Mouse (Mus musculus): Measurements from ENCODE around the gene Capg. TPM values are rescaled to one million over a fixed set of nuclear protein-coding genes. Genes with fewer than 3 reads are reported as not detected.

The Capg gene
- polyA plus RNA-seq, 1 experiment from 2014 or later: 6.3 TPM

DNA sequence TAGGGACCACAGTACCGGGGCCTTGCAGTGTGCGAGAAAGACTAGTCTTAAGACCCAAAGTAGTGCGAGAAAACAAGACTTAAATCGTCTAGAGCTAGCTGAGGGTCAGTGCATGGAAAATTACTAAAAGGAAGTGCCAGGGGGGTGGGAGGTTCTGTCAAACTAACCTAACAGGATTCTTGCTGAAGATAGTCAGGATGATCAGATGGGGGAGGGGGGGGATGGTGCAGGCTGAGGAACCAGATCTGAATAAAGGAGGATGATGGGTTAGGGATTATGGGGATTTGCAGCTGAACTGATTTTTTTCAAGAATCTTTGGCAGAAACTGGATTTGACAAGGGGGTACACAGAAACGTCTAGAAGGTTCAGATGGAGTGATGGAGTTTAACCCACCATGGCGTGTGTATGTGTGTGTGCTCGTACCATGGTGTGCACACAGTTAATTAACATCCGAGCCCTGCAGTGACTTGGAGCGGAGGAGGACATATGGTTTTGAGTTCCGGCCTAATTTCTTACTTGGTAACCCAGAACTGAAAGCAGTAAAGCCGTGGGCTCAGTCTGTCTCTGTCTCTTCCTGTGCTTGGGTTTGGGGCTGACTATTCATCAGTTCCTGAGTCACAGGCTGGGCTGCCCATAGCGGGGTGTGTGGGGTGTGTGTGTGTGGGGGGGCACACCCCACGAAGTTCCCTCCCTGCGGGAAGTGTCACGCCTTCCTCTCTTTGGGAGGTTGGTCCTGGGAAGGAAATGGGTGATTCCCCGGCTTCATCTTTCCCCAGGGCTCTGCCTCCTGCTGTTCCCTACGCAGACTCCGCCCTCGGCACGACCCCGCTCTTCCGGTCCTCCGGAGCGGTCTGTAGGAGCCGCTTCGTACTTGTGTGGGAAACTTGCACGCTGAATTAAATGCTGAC lies 8.2 kb downstream of the Capg start:
- 19% methylated on average over 27 of the region's 27 CpGs for WGBS
- H3K4me1 ChIP-seq (ENCODE audit: control insufficient read depth, insufficient read depth, low read length): peaks cover 5% of the 10 kb centered on the region
- H3K4me3 ChIP-seq (ENCODE audit: low read depth, low read length): peak overlapping the region; percentile 33
- no peaks in the 10 kb centered on the region for H3K36me3 ChIP-seq (ENCODE audit: control insufficient read depth, insufficient read depth, low read length)
- no peaks in the 10 kb centered on the region for H3K27me3 ChIP-seq (replicated peaks; ENCODE audit: control insufficient read depth, insufficient read depth, low read length)
- H3K4me2 ChIP-seq (ENCODE audit: low read length): peak overlapping the region; percentile 61
- no peaks in the 10 kb centered on the region for H3K9me3 ChIP-seq (replicated peaks; ENCODE audit: control insufficient read depth, low read length)
- H3K9ac ChIP-seq (ENCODE audit: low read length): peak overlapping the region; percentile 65
- peak overlapping the region; percentile 65; the same call in 1 of the 2 replicates for H3K27ac ChIP-seq (ENCODE audit: low read depth, low read length)
- DNase-seq (ENCODE audit: low spot score) (peak; percentile 78), ATAC-seq (peak; percentile 92)

DNA sequence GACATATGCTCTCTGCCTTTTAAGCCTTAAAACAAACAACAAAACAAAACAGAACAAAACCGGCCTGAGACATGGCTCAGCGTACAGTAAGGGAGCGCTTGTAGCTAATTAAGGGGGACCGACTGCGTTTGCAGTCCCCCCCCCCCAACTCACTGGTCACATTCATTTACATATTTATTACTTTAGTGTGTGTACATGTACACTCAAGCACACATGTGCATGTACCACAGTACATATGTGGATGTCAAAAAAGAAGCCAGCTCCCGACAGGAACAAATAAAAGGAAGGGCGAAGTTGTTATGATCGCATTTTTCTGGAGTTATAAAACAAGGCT lies 8.9 kb downstream of the Capg start:
- Histone ChIP-seq H3K27ac (ENCODE audit: low read depth, low read length) (no peak overlapping the region), H3K4me1 (ENCODE audit: control insufficient read depth, insufficient read depth, low read length) (peaks cover 5% of the 10 kb centered on the region), H3K36me3 (ENCODE audit: control insufficient read depth, insufficient read depth, low read length) (no peaks in the 10 kb centered on the region), H3K4me3 (ENCODE audit: low read depth, low read length) (peak overlapping the region; percentile 33), H3K4me2 (ENCODE audit: low read length) (peak overlapping the region; percentile 61), H3K27me3 (replicated peaks; ENCODE audit: control insufficient read depth, insufficient read depth, low read length) (no peaks in the 10 kb centered on the region), H3K9me3 (replicated peaks; ENCODE audit: control insufficient read depth, low read length) (no peaks in the 10 kb centered on the region), H3K9ac (ENCODE audit: low read length) (peak overlapping the region; percentile 65)
- DNase-seq (ENCODE audit: low spot score): no peak
- peak; percentile 69 for ATAC-seq
- 18% methylated on average over 8 of the region's 8 CpGs for WGBS

GRCm38 (mm10) chr6:72560801-72561200 lies 16.6 kb downstream of the Capg start:
- WGBS: 68% methylated on average over 8 of the region's 8 CpGs
- no peak for DNase-seq (ENCODE audit: low spot score)

DNA sequence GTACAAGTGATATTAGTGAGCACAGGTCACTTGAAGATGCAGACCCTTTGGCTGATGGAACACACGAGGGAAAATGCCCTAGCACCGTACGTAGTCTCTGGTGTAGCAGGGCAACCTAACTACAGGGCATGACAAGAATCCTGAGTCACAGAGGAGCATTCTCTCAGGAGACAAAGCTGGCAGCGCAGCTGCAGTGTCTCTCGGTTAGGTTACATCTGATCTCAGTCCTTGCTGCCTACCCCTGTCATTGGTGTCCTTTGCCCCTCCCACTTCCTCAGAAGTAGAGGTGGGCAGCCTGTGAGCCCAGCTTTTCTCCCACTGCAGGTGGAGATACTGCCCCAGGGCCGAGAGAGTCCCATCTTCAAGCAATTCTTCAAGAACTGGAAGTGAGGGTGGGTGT lies 18.3 kb downstream of the Capg start:
- no peak for DNase-seq (ENCODE audit: low spot score)
- Histone ChIP-seq H3K27me3 (replicated peaks; ENCODE audit: control insufficient read depth, insufficient read depth, low read length) (no peaks in the 10 kb centered on the region), H3K27ac (ENCODE audit: low read depth, low read length) (no peak overlapping the region), H3K4me2 (ENCODE audit: low read length) (no peak overlapping the region), H3K4me3 (ENCODE audit: low read depth, low read length) (no peak overlapping the region), H3K4me1 (ENCODE audit: control insufficient read depth, insufficient read depth, low read length) (no peaks in the 10 kb centered on the region), H3K9me3 (replicated peaks; ENCODE audit: control insufficient read depth, low read length) (no peaks in the 10 kb centered on the region), H3K36me3 (ENCODE audit: control insufficient read depth, insufficient read depth, low read length) (no peaks in the 10 kb centered on the region), H3K9ac (ENCODE audit: low read length) (no peak overlapping the region)
- WGBS: 57% methylated on average over 6 of the region's 6 CpGs
- no peak for ATAC-seq

More at GRCm38 (mm10) chr6:72560801-72561200, 16.6 kb downstream of the Capg start:
- Histone ChIP-seq H3K4me1 (ENCODE audit: control insufficient read depth, insufficient read depth, low read length) (no peaks in the 10 kb centered on the region), H3K9ac (ENCODE audit: low read length) (no peak overlapping the region), H3K4me3 (ENCODE audit: low read depth, low read length) (no peak overlapping the region), H3K36me3 (ENCODE audit: control insufficient read depth, insufficient read depth, low read length) (no peaks in the 10 kb centered on the region), H3K9me3 (replicated peaks; ENCODE audit: control insufficient read depth, low read length) (no peaks in the 10 kb centered on the region), H3K4me2 (ENCODE audit: low read length) (no peak overlapping the region), H3K27ac (ENCODE audit: low read depth, low read length) (no peak overlapping the region), H3K27me3 (replicated peaks; ENCODE audit: control insufficient read depth, insufficient read depth, low read length) (no peaks in the 10 kb centered on the region)
- ATAC-seq: no peak

DNA sequence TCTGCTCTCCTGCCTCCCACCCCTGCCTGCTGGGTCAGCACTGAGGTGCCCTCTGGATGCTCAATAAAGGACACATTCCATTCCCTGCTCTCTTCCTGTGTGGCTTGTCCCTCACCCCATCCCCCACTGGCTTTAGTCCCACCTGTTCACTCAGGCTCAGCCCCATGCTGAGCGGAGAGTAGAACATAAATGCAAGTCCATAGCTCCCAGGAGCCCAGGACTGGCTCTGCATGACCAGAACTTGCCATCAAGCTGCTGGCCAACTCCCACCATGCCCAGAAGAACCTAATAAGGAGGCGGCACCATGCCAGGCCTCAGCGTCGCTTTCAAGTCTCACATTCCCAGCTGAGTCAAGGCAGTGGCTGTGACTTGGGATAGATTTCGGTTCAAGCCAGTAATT lies 18.7 kb downstream of the Capg start:
- ATAC-seq (no peak), DNase-seq (ENCODE audit: low spot score) (no peak)
- no peaks in the 10 kb centered on the region for H3K27me3 ChIP-seq (replicated peaks; ENCODE audit: control insufficient read depth, insufficient read depth, low read length)
- no peaks in the 10 kb centered on the region for H3K4me1 ChIP-seq (ENCODE audit: control insufficient read depth, insufficient read depth, low read length)
- 73% methylated on average over 5 of the region's 5 CpGs for WGBS
- H3K36me3 ChIP-seq (ENCODE audit: control insufficient read depth, insufficient read depth, low read length): peaks cover under 1% of the 10 kb centered on the region; the same call in 1 of the 2 replicates
- no peak overlapping the region for H3K9ac ChIP-seq (ENCODE audit: low read length)
- H3K27ac ChIP-seq (ENCODE audit: low read depth, low read length): no peak overlapping the region
- no peaks in the 10 kb centered on the region for H3K9me3 ChIP-seq (replicated peaks; ENCODE audit: control insufficient read depth, low read length)
- no peak overlapping the region for H3K4me2 ChIP-seq (ENCODE audit: low read length)
- H3K4me3 ChIP-seq (ENCODE audit: low read depth, low read length): no peak overlapping the region

- no peaks in the 10 kb centered on the region for H3K4me1 ChIP-seq (ENCODE audit: control insufficient read depth, insufficient read depth, low read length)
- peaks cover 3% of the 10 kb centered on the region; the same call in 1 of the 2 replicates for H3K36me3 ChIP-seq (ENCODE audit: control insufficient read depth, insufficient read depth, low read length)
- no peak overlapping the region; the same call in 1 of the 2 replicates for H3K9ac ChIP-seq (ENCODE audit: low read length)
- H3K4me3 ChIP-seq (ENCODE audit: low read depth, low read length): no peak overlapping the region
- H3K9me3 ChIP-seq (replicated peaks; ENCODE audit: control insufficient read depth, low read length): no peaks in the 10 kb centered on the region
- H3K4me2 ChIP-seq (ENCODE audit: low read length): no peak overlapping the region
- DNase-seq (ENCODE audit: low spot score): no peak
- no peak overlapping the region for H3K27ac ChIP-seq (ENCODE audit: low read depth, low read length)
- 76% methylated on average over 7 of the region's 7 CpGs for WGBS
- no peaks in the 10 kb centered on the region for H3K27me3 ChIP-seq (replicated peaks; ENCODE audit: control insufficient read depth, insufficient read depth, low read length)
- peak; percentile 4; the same call in 1 of the 2 replicates for ATAC-seq
Observed at GRCm38 (mm10) chr6:72565506-72565905, 21.3 kb downstream of the Capg start.

DNA sequence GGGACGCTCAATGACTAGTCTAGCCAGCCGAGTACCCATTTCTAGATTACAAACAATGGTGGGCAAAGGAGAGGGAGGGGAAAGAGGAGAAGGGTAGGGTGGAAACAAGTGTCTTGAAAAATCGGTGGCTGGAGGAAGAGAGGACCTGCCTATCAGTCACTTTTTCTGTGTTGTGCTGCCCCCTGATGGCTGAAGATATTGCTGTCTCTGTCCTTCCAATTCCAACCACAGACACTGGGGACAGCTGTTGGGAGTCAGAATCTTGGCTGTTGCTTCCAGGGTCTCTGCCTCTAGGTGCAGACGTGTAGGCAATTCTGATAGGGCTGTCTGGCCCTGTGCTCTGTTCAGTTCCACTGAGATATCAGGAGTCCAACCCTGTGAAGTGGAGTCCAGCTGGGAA lies 21.9 kb downstream of the Capg start:
- Histone ChIP-seq H3K4me3 (ENCODE audit: low read depth, low read length) (no peak overlapping the region), H3K27ac (ENCODE audit: low read depth, low read length) (no peak overlapping the region), H3K4me1 (ENCODE audit: control insufficient read depth, insufficient read depth, low read length) (no peaks in the 10 kb centered on the region), H3K4me2 (ENCODE audit: low read length) (no peak overlapping the region), H3K9ac (ENCODE audit: low read length) (peak overlapping the region; percentile 21; the same call in 1 of the 2 replicates), H3K27me3 (replicated peaks; ENCODE audit: control insufficient read depth, insufficient read depth, low read length) (no peaks in the 10 kb centered on the region), H3K9me3 (replicated peaks; ENCODE audit: control insufficient read depth, low read length) (no peaks in the 10 kb centered on the region), H3K36me3 (ENCODE audit: control insufficient read depth, insufficient read depth, low read length) (peaks cover 3% of the 10 kb centered on the region; the same call in 1 of the 2 replicates)
- peak; percentile 94 for ATAC-seq
- 1% methylated on average over 4 of the region's 4 CpGs for WGBS
- DNase-seq (ENCODE audit: low spot score): peak; percentile 88

- H3K4me1 ChIP-seq (ENCODE audit: control insufficient read depth, insufficient read depth, low read length): no peaks in the 10 kb centered on the region
- peaks cover 3% of the 10 kb centered on the region; the same call in 1 of the 2 replicates for H3K36me3 ChIP-seq (ENCODE audit: control insufficient read depth, insufficient read depth, low read length)
- no peaks in the 10 kb centered on the region for H3K9me3 ChIP-seq (replicated peaks; ENCODE audit: control insufficient read depth, low read length)
- no peaks in the 10 kb centered on the region for H3K27me3 ChIP-seq (replicated peaks; ENCODE audit: control insufficient read depth, insufficient read depth, low read length)
- no peak overlapping the region for H3K4me2 ChIP-seq (ENCODE audit: low read length)
- H3K27ac ChIP-seq (ENCODE audit: low read depth, low read length): no peak overlapping the region
- ATAC-seq: no peak
- 89% methylated on average over 5 of the region's 5 CpGs for WGBS
- no peak for DNase-seq (ENCODE audit: low spot score)
- no peak overlapping the region for H3K9ac ChIP-seq (ENCODE audit: low read length)
- no peak overlapping the region for H3K4me3 ChIP-seq (ENCODE audit: low read depth, low read length)
Observed at GRCm38 (mm10) chr6:72567508-72567907, 23.3 kb downstream of the Capg start.

DNA sequence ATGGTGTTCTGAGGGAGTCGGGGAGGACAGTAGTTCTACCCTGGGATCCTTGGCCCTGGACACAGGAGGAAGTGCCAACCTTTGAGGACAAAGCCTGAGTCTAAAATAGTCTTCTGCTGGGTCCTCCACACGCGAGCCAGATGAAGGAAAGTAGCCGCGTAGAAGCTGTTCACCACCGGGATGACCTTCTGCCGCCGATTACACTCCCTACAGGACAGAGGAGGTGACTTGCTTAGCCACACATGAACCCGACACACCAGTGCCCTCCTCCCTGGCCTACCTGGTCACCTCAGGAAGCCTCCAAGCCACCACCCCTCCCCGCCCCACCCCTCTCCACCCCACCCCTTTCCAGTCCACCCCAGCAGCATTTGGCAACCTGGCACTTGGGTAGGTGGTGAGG lies 24.5 kb downstream of the Capg start:
- no peaks in the 10 kb centered on the region for H3K27me3 ChIP-seq (replicated peaks; ENCODE audit: control insufficient read depth, insufficient read depth, low read length)
- DNase-seq (ENCODE audit: low spot score) (no peak), ATAC-seq (no peak)
- H3K9me3 ChIP-seq (replicated peaks; ENCODE audit: control insufficient read depth, low read length): no peaks in the 10 kb centered on the region
- H3K4me3 ChIP-seq (ENCODE audit: low read depth, low read length): no peak overlapping the region
- 92% methylated on average over 10 of the region's 10 CpGs for WGBS
- peaks cover 3% of the 10 kb centered on the region; the same call in 1 of the 2 replicates for H3K36me3 ChIP-seq (ENCODE audit: control insufficient read depth, insufficient read depth, low read length)
- no peak overlapping the region for H3K4me2 ChIP-seq (ENCODE audit: low read length)
- no peaks in the 10 kb centered on the region for H3K4me1 ChIP-seq (ENCODE audit: control insufficient read depth, insufficient read depth, low read length)
- H3K9ac ChIP-seq (ENCODE audit: low read length): no peak overlapping the region
- H3K27ac ChIP-seq (ENCODE audit: low read depth, low read length): no peak overlapping the region
